Mouse (Mus musculus): Measurements from ENCODE around the gene Abhd13.

The Abhd13 gene

DNA sequence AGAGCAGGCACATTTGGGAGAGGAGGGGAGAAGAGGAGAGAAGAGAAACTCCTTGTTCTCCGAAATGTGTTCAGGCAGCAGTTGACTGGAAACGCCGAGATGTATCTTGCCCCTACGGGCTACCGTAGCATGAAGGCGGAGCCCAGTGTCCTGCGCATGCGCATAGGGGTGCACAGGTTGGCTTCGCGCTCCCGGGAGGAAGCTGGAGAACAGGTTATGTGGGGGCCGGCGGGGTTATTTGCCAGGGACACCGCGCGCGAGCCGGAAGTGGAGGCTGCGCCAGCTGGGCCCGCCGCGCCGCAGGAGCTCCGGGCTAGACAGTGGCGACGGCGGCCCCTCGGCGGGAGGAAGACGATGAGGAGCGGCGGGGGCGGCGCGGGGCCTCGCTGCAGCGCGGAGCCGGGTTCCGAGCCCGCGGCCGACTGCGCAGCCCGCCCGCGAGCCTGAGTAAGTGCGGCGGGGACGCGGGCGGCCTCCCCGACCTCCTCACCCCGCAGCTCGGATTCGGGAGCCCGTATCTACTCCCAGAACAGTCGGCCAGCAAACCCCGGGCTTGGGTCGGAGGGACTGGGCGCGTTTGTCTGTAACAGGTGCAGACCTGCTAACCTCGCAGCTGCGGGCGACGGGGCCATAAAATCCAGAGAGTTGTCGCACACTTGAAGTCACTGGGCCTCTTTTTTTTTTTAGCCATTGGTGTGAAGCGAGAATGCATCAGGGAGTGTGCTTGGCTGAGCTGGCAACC, at the start of gene Abhd13, which contains the start of gene Lig4:
Gene Abhd13, plus strand, starts transcription at position 135 of the 742 bp plus-strand sequence.
Gene Lig4, minus strand, starts transcription at position 114 of the 742 bp plus-strand sequence.
- peak; percentile 100 for DNase-seq

DNA sequence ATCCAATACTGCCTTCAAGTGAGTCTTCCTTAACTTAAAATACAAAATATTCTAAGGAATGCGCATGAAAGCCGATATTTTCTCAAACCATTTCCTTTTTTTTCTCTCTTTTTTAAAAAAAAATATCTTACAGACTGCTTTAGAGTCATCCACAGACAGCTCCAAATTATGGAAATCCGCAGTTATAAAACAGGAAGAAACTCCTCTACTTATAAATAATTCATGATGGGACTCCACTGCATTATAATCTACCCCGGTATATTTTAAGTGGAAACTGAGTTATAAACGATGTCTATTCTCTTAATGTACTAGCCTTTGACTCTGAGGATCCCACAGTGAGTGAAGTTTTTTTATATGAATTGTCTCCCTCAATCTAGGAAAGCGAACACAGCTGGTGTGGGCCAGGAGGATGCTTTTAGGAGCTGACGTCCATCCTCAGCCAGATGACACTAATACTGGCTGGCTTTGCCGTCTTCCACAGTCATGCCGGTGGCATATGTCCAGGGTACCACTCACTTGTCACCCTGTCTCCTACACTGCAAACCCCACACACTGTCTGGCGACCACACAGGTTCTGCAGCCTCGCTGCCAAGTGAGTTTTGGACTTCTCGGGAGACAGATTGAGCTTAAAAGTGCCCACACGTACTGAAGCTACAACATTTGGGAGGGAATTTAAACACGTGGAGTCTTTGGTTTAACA, 47.6 kb upstream of the Abhd13 start:
- no peak for DNase-seq

DNA sequence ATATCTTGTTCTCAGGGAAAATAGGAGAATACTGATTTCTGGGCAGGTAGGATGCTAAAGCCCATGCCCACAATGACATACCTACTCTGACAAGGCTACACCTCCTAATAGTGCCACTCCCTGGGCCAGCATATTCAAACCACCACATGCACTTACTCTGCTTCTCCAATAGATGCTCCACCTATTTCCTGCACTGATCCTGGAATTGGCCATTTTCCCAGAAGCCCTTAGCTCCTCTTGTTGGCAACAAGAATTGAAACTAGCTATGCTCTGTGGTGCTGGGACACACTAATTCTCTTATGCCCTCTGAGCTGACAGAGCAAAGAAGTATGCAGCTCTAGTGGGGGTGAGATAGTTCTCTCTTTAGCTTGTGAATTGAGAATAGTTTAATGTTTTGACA, 44.8 kb upstream of the Abhd13 start:
- no peak for DNase-seq

DNA sequence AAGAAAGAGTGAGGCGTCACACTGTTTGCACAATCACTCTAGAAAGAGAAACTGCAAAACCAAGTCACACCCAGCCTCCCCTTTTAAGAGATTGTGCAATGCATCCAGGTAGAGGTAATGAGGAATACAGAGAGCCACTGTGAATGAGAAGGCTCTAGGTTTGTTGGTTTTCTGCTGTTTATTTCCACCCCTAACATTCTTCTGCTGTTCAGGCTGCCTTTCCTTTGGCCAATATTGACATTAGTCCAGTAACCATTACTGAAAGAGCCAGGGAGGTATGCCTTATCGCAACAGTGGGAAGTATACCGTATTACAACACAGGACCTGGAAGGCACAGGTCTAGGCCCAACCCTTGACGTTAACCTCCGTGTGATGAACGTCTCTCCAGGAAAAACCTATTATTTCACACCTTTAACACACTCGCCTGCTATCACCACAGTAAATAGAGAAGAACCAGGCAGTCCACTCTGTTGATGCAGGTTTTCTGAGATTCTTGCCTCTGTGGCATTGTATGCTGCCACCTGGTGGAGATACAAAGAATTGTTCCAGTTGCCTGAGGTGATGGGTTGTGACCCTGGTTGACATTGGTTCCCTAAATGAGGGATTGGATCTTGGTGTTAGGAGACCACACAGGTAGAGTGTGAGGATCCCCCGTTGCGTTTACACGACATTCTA, 42.5 kb upstream of the Abhd13 start:
- peak; percentile 50 to 69 for DNase-seq

DNA sequence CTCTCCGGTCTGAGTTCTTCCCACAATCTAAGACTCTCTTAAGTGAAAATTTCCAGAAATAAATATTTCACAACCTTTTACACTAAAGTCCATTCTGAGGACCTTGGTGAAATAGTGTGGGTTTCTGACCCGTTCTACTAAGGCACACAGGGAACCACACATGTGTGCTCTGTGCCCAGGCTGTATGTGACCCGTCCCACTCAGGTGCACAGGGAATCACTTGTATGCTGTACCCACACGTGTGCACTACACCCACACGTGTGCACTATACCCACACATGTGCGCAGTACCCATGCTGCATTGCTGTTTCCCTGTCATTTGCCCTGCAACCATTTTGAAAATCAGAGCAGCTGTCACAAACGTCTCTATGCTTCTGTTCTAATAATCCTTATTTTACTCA, 41.9 kb upstream of the Abhd13 start:
- no peak for DNase-seq

DNA sequence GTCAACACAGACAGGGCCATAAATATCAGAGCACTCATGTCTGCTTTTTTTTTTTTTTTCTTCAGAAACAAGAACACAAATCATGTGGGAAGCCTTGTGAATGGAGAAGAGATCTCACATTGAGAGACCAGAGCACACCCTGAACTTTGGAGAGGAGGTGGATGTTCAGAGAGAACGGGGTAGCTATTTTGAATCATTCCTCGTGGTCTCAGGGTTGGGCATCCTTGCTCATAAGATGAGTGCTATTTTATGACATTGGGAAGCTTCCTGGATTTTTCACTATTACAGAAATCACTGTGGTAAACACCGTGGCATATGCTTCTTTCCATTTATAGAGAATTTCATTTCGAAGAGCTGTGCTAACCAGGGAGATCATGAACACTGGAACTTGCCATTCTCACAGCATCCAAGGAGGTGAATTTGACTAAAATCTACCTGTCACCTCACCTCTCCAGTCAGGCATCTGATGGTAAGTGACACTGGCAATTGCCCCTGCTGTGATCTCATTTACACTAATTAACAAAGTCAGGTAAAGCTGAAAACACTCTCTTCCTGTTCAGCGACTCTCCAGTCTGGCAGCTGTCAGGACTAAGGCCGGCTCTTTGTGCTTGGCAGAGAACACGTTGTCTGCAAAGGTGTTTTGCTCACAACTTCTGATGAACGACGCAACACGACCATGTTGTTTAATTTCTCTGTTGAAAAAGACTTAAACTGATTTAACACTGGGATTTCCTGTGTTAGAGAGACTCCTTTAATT, 28.2 kb upstream of the Abhd13 start:
- DNase-seq = no peak

DNA sequence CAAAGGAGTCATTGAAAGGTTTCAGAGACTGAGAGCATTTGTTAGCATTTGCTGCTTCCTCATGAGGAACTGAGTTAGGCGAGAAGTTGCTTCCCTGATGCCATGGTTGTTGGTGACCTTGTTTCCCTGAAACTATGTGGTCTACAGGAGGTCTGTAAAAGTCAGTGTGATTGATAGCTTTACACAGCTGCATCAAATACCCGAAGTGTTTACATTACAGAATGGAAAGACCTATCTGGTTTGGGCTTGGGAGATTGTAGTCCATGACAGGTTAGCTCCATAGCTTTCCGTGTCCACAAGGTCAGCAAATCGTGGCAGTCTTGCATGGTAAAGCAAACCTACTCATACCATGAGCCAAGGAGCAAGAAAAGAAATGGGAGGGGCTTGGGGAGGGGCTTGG, 19.2 kb upstream of the Abhd13 start:
- DNase-seq = no peak

DNA sequence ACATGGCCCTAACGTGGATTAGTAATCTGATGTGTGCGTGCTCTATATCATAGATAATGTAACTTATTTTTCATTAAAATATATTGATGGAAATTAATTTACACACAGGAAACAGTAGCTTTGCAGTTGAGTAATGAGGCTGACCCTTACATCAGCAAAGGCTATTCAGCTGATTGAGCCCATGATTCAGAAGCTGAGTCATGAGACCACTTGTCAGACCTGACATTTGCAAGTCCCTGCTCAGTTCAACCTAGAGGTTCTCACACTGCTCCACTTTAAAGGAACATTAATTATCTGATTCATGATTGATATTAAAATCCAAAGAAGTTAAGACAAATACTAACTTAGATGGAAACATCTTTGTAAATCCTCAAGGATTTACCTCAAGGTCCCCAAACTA, 17.6 kb upstream of the Abhd13 start:
- no peak for DNase-seq

DNA sequence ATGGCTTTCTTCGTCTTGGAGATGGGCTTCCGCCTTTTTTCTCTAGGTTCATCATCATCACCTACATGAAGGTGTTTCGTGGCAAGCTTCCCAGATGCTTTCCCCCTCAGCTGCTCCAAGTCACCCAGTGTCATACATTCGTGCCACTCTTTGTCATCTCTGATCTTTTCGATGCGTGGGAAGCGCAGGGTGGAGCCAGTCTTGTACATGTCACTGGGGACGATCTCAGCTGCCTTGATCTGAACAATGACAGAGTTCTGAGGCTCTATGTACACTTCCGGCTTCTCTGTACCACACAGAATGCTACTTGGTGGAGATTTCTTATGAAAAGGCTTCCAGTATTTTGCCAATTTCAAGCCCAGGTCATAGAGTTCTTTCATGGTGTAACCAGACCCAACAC, 5.6 kb upstream of the Abhd13 start:
- DNase-seq = no peak

DNA sequence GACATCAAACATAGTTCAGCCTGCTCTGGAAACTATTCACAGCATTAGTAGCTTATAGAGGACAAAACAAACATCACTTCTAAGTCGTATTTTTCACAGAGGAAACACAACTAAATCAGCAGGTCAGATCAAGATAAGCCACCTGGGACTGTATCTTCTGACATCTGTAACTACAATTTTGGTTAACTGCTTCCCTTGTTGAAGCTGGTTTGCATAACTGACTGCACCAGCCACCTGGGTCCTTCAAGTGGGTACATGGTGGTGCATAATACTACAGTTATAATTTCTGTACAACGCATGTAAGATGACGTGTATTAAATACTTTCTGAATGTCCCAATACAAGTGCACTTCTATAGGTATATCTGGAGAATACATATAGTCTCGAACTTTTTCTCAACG, 2.2 kb upstream of the Abhd13 start:
- no peak for DNase-seq

DNA sequence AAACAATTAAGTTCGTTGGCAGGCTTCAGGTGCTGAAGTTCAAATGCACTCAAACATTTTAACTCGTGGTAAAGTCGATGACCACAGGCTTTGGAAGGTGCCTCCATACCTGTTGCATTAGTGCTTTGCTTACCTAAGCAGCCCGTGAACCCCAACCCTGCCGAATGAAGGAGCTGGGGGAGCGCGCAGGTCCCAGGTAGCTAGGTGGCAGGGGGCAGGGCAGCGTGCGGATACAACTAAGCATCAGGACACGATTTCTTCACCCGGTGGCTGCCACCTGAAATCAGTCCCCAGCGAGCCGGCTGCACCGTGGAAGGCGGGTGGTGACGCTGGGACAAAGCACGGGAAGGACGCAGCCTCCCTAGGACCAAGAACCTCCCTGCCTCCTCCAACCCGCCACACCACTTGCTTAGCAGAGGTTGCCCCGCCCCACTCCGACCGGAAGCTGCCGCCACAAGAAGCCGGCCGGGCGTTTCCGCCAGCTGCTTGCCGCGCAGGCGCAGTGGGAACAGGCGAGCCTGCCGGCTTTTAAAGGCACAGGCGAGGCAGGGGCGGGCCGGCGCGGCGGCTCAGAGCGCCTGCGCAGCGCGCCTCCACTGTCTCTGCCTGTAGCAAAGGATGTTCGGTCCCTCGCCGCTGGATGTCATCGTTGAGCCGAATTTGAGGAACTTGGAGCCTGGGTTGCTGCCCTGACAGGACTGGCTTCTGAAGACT, 1.5 kb upstream of the Abhd13 start:
- DNase-seq = peak; percentile 98

DNA sequence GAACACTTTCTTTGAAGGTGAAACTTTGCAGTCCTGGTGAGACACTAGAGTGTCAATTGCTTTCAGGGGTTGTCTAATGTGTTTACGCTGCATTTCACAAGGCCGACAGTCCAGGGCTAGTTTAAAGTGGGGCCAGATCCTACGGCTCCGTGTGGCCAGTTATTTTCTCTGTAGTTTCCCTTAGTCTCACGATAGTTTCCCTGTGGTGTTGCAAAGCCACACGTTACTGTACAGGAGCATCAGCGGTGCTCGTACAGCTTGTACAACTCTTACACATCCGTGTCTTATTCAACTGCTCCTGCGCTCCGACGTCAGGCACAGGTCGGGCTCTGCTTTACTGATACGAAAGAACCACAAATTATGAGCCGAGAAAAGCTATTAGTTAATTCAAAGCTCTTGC, 491 bp upstream of the Abhd13 start:
- DNase-seq = peak; percentile 8 to 10

DNA sequence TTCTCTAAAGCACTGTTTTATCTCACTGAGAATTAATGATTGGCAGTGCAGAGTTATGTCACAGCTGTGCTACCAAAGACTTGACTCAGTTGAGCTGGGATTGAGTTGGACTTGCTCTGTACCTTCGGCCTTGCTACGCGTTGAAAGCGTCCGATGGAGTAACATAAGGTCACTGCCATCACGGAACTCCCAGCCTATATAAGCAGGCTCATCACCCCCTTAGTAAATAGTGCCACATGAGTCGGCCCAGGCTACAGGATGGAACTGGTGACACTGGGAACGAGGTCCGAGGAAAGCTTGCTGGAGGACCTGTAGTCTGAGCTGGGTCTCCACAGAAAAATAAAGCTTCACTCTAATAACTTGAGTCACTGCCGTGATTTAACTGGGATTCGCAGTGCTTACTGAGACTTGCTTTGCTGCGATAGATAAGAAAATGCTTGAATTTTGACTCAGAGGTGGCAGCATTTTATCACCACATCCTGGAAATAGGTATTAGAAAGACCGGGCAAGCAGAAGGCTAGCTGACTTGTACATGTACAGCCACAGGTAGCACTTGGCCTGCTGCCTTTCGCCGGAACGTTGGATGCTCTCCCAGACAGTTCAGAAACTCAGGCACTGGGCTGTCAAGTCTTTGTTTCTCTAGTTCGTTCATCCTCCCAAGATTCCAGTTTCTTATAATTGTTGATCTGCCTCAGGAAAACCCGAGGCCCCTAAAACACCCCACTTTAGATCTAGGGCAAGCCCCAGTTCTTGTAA, 1.1 kb downstream of the Abhd13 start:
- peak; percentile 49 to 51 for DNase-seq

DNA sequence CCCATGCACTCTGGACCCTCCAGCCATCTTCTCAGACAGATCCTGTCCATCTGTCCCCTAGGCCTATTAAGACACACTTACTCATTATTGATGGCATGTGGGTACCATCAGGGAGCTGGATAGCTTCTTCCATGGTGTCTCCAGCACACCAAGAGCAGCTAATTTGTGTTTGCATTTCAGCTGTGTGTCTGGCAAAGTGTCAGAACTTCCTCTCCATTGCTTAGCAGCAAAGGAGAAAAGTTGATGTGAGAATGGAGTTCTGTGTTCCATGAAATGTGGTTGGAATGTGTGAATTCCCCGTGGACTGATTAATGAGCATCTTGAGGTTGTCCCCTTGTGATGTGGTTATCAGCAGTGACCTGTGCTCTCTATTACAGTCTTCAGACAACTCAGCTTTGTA, 2.2 kb downstream of the Abhd13 start:
- DNase-seq = no peak

DNA sequence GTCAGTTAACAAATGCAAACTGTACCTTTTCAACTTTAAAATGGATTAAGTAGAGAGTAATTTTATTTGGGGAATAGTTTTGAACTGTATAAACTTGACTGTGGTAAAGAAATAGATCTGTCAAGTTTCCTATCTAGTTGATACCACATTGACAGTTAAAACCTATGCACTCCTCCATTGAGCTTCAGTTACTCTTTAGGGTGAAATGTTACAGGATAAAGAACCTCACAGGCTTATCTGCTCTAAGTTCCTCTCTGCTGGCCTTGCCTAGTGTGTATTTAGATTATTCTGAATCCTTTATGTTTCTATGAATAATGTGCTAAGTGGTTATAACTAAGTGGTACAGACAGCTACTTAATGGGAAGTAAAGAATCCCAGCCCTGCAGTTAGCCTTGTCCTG, 2.7 kb downstream of the Abhd13 start:
- DNase-seq = no peak

DNA sequence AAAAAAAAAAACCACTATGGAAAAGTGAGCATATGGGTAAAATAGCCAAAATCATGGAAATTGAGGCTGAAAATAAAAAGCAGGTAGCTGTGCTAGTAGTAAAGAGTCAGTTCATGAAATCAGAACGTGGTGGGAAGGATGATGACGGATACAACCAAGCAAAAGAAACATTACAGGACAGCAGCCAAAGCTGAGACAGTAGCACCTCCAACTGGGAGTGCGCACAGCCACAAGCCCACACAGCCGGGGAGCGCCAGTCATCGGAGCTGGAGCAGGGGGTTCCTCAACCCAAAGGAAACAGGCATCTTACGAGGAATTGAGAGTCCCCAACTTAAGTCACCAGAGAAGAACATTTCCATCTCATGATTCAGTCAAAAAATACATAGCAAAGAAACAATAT, 26.6 kb downstream of the Abhd13 start:
- DNase-seq = no peak

DNA sequence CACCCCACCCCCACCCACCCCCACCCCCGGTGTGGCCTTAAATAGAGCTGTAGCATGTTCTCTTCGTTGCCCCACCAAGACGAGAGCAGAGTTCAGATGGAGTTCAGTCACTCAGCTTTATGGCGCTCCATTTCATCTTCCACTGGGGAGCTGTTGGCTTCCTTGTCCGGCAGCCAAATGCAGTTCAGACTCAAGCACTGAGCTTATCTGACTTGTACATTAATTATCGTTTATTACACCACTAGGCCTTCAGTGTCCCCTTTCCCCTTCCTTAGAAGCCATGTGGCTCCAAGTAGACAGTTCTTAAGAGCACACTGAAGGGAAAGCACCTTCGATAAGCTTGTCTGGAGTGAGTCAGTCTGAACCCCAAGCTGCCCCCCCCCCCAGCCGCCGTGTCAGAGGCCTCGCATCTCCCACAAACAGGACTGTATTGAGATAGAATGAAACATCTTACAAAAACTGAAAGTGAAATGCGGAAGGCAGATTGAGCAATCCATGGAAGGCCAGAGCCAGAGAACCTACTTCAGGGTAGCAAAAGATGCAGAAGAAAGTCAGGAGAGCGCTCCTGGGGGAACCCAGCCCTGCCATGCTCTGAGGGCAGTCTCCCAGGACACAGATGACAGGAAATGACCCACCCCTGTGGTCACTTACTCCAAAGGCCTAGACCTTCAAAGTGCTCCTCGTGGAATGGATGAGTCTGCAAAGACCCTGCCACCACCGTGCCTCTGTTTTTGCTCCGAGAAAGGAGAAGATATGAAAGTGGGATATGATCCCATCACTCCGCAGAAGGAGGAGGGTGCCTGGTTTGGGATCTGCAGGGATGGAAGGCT, 28.9 kb downstream of the Abhd13 start, which contains the start of gene Tnfsf13b:
Gene Tnfsf13b, plus strand, starts transcription at position 312 of the 830 bp plus-strand sequence.
- DNase-seq = no peak

DNA sequence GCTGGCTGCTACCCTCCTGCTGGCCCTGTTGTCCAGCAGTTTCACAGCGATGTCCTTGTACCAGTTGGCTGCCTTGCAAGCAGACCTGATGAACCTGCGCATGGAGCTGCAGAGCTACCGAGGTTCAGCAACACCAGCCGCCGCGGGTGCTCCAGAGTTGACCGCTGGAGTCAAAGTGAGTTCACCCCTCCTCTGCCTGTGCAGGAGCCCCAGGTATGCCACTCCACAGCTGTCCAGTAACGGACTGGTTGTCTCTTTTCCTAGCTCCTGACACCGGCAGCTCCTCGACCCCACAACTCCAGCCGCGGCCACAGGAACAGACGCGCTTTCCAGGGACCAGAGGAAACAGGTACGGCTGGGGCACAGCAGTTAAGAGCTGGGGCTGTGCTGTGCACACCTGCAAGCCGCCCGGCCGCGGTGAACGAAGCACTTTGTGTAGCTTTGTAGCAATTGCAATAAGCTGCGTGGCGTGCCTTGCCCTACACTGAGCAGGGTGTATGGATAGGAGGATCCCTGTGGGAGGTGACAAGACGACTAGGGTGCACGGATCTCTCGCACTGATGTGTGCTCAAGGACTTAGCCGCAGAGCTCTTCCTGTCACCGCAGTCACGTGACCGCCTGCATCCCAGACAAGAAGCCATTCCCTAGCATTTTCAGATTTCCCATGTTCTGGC, 29.6 kb downstream of the Abhd13 start:
- peak; percentile 38 to 43 for DNase-seq

DNA sequence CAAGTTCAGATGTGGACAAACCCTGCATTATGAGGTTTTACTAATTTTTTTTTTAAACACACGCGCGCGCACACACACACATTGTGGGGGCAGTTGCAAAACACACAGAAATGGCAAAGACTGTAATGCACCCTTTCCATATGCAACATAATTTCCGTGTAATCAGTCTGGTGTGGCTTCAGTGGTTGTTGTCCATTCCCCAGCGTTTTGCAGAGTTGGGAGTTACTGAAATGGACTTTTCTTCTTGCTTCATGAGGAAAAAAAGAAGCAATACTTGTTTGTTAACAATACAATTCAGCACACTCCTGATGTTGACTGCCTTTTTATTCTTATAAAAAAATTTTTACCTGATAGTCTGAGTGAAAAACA, 30.1 kb downstream of the Abhd13 start:
- no peak for DNase-seq

DNA sequence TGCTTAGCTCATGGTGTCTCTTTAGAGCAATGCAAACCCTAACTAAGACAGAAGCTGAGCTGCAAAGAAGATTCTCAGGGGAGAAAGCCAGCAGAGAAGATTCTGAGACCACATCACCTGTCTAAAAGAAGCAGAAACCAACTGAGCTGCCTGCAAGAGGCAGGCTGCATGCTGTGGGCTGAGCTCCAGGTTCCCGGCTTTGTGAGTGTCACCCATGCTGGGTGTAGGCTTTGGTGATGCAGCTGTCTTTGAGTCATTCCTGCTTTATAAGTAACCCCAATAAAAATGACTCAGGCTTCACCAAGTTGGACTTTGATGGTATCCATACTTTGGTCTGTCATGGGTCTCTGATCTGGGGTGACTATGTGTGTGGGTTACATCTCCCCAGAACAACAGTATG, 38.7 kb downstream of the Abhd13 start:
- no peak for DNase-seq

Measured in cerebellum, postnatal 36 days (tissue).